Comparison of ENCODE assay signal across 13 mouse cellular contexts in genomic region chr4:107776990-107777673, GRCm38 (mm10). TPM values are rescaled to one million over a fixed set of nuclear protein-coding genes. Genes with fewer than 3 reads are reported as not detected.
A peak's percentile ranks its signal among the peaks of the same experiment; 100 is the strongest.
DNase-seq lines count a peak whose midpoint lies in the region; ATAC-seq and TF ChIP-seq lines count a peak whose summit lies in the region.
"Had no signal": no experiment of that assay in that cellular context is flagged by ENCODE, and none has a peak within 500 bp of the region (broad histone marks: within the 10 kb centered on the region; RNA-seq: fewer than 3 reads in every experiment).

No protein-coding gene starts in this region.

- H3K4me1 ChIP-seq in forebrain, embryonic 12.5 days: peaks cover 47% of the 10 kb centered on the region
- peaks cover 41% of the 10 kb centered on the region for H3K4me1 ChIP-seq in forebrain, embryonic 13.5 days
- peaks cover 15% of the 10 kb centered on the region for H3K4me1 ChIP-seq in thymus, adult 2 months (replicated peaks; ENCODE audit: control insufficient read depth, insufficient read depth, low read length)

- H3K9ac ChIP-seq in forebrain, embryonic 12.5 days: 0 out of 2 replicates have a peak overlapping the region, but pooled peaks have one; percentile 4
- H3K9ac ChIP-seq in forebrain, embryonic 13.5 days: no peak overlapping the region

- no peak overlapping the region for H3K4me2 ChIP-seq in forebrain, embryonic 12.5 days
- no peak overlapping the region for H3K4me2 ChIP-seq in forebrain, embryonic 13.5 days

- no peaks in the 10 kb centered on the region for H3K36me3 ChIP-seq in forebrain, embryonic 12.5 days (replicated peaks)
- H3K36me3 ChIP-seq in forebrain, embryonic 13.5 days (ENCODE audit: poor library complexity, severe bottlenecking): no peaks in the 10 kb centered on the region
- no peaks in the 10 kb centered on the region for H3K36me3 ChIP-seq in thymus, adult 2 months (ENCODE audit: control insufficient read depth, insufficient read depth, low read length)

- ATAC-seq in forebrain, embryonic 12.5 days (ENCODE audit: low FRiP score): no peak
- ATAC-seq in forebrain, embryonic 13.5 days: no peak

- WGBS in forebrain, embryonic 12.5 days: 93% methylated on average over 5 of the region's 5 CpGs
- WGBS in forebrain, embryonic 13.5 days: 89% methylated on average over 5 of the region's 5 CpGs
- 29% methylated on average over 5 of the region's 5 CpGs for WGBS in thymus, adult 2 months

- H3K27ac ChIP-seq in forebrain, embryonic 12.5 days: no peak overlapping the region
- no peak overlapping the region for H3K27ac ChIP-seq in forebrain, embryonic 13.5 days
- peak overlapping the region; percentile 39; the same call in 1 of the 2 replicates for H3K27ac ChIP-seq in thymus, adult 2 months (ENCODE audit: control insufficient read depth, insufficient read depth, low read length)
- H3K27ac ChIP-seq: kidney, postnatal 0 days had no signal

- peak; percentile 48 for DNase-seq in thymus, adult 2 months
- no peak for DNase-seq in thymus, postnatal 0 days (ENCODE audit: low spot score)
- peak; percentile 52 to 63 for DNase-seq in lung, postnatal 4 days
- DNase-seq in thymus, postnatal 36 days: peak; percentile 39 to 53
- DNase-seq in right cerebral cortex, postnatal 14 days: no peak
- DNase-seq in left cerebral cortex, postnatal 10 days (ENCODE audit: extremely low spot score in 1 of 2, low spot score in 2 of 2): no peak
- DNase-seq: cerebellum, postnatal 25 days; gastrocnemius, postnatal 10 days; heart, postnatal 36 days; left cerebral cortex, postnatal 4 days had no signal

- no peak for TF ChIP-seq CTCF in thymus, adult 2 months (IDR thresholded peaks at IDR 0.05; ENCODE audit: borderline replicate concordance, control insufficient read depth, extremely low read depth, insufficient read depth, low read length, poor library complexity)

- intact Hi-C loops in left cerebral cortex, postnatal 10 days (cut with DNase I): no loop called here

- TF ChIP-seq POLR2A in thymus, adult 2 months (IDR thresholded peaks at IDR 0.05; ENCODE audit: control insufficient read depth, extremely low read depth, insufficient read depth, low read length, poor library complexity): no peak

- H3K4me3 ChIP-seq in forebrain, embryonic 12.5 days (replicated peaks): no peak overlapping the region
- no peak overlapping the region for H3K4me3 ChIP-seq in forebrain, embryonic 13.5 days
- no peak overlapping the region for H3K4me3 ChIP-seq in thymus, adult 2 months (ENCODE audit: control insufficient read depth, insufficient read depth, low read length)

- H3K9me3 ChIP-seq in forebrain, embryonic 12.5 days: no peaks in the 10 kb centered on the region
- H3K9me3 ChIP-seq in forebrain, embryonic 13.5 days (replicated peaks): no peaks in the 10 kb centered on the region

- H3K27me3 ChIP-seq in forebrain, embryonic 12.5 days: no peaks in the 10 kb centered on the region; the same call in 1 of the 2 replicates
- H3K27me3 ChIP-seq in forebrain, embryonic 13.5 days: no peaks in the 10 kb centered on the region
- no peaks in the 10 kb centered on the region for H3K27me3 ChIP-seq in thymus, adult 2 months (ENCODE audit: control insufficient read depth, insufficient read depth, low read length)

RNA-seq across cellular contexts. Expression of gene Lrp8, which starts 24.9 kb away (rescaled TPM):
- 43.3 and 48.3 TPM in 2 replicates for polyA plus RNA-seq in forebrain, embryonic 12.5 days (2016; fragmentation: Nextera tagmentation; extraction: Ambion mirVana)
- polyA plus RNA-seq in forebrain, embryonic 13.5 days (2015; fragmentation: Nextera tagmentation; extraction: Ambion mirVana): 37.2 and 42.6 TPM in 2 replicates
- 45.6 and 64.7 TPM in 2 replicates for polyA plus RNA-seq in thymus, adult 2 months (2012; rRNA removed)
- polyA plus RNA-seq in thymus, postnatal 0 days (2015; fragmentation: Nextera tagmentation; extraction: Ambion mirVana): 5.0 and 5.2 TPM in 2 replicates
- total RNA-seq in left cerebral cortex, postnatal 10 days (2021): 100 to 1,000 TPM; 165 to 168 TPM

Comparison
In these comparisons a context has a peak if more than half of its experiments do, and no peak if none do; other contexts are left out.
1. DNase-seq: peak in thymus, adult 2 months (single experiment), lung, postnatal 4 days (2 of 2) and thymus, postnatal 36 days (2 of 2); none in thymus, postnatal 0 days (single experiment), right cerebral cortex, postnatal 14 days (single experiment) and left cerebral cortex, postnatal 10 days (0 of 2).